Mouse (Mus musculus) thymus, postnatal 4 days (tissue): ENCODE measurements around the gene F2.

ENCODE experiments used
- DNase-seq: peaks from one replicate; pipeline ENCODE4 v3.0.0; 2021

F2 gene

DNA sequence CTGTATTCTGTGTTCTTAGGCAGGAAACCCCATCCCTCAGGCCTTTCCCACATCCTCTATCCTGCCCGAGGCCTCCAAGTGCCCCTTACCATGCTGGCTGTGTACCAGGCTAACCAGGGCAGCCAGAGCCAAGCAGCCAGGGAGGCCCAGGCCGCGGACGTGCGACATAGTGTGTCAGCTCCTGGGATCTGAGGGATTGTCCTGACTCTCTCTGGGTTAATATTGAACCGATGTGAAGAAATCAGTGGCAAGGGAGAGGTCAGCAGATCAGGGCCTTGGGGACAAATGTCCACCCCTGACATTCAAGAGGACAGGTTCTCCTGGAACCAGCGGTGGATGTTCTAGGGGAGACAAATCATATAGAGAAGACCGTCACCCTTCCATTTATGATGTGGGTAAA is at the start of gene F2:
Gene F2, minus strand, starts transcription at position 186 of the 400 bp plus-strand sequence.
- peak; percentile 26 for DNase-seq

DNA sequence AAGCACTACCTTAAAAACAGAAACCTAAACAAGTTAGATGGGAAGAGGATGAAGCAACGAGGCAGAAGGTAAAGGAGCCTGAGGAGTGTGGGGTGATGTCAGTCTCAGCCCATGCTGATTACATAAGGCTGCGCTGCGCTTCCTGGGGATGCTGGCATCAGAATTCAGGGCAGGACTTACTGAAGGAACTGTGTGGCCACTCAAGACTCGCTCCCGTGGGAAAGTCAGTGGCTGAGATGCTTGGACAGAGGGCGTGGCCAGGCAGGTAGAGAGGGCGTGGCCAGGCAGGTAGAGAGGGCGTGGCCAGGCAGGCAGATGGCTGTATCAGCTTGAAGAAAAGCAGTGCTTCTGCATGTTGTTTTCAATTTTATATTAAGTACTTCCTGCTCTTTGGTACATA is 47.7 kb upstream of the F2 start:
- no peak for DNase-seq

DNA sequence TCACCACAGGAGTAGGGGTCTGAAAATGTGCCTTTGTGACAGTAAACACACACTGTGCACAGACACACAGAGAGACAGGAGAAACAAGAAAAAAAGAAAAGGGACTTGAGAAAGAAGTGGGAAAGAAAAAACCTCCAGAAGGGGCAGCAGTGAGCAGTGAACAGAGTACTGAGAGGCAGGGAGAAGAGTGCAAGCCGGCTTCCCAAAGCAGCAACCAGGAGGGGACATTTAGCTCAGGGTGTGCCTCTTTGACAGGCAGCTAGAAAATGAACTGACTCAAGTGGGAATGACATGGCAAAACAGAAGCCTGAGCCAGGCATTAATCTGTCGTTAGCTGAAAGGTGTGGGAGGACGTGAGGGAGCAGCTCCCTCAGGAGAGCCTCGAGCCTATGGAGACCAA is 46.6 kb upstream of the F2 start:
- DNase-seq = peak; percentile 59

DNA sequence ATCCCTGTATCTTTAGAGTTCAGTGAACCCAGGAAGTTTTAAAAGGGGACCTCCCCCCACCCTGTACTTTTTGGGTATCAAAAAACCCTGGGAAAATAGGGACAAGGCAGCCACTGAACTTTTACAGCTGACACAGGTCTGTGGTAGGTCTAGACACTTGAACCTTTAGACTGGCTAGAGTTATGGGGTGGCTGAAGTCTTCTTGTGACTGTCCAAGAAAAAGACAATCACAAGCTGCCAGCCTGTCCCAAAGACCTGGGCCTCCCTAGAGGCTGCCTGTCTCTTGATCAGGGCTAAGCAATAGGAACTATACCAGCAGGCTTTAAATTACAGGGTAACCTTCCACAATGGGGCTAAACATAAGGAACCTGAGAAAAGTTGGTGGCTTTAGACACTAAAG is 40.7 kb upstream of the F2 start:
- DNase-seq = no peak

DNA sequence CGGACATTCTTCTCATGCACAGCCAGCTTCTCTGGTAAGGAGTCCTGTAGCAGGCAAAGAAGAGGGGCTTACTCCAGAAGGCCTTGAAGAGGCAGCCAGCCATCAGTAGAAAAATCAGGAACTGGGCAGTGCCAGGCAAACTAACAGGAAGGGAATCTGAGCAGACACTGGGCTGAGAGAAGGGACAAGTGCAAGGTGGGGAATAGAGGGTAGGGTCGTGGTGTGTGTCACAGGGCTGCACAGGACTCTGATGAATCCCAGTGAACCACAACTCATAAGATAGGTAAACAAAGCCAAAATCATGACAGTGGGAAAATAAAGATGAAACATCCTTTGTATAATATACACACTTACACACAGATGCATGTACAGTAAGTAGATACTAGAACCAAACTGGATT is 40.2 kb upstream of the F2 start:
- DNase-seq = no peak

DNA sequence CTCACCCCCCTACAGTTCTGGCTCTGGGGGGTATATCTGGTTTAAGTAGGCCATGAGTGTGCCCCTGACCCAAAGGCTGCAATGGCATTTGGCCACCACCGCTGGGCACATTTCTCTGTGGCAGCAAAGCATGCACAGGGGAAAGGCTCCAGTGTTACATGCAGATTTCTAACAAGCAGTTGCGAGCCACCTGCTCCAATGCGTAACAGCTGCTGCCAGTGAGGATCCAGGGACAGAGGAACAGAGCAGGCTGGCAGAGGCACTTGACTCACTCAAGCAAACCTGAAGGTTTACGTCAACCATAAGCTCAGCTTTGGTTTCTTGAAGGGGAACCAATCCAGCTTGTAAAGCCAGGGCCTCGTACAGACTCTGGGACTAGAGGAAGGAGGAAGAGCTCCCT is 38.7 kb upstream of the F2 start:
- DNase-seq = no peak

DNA sequence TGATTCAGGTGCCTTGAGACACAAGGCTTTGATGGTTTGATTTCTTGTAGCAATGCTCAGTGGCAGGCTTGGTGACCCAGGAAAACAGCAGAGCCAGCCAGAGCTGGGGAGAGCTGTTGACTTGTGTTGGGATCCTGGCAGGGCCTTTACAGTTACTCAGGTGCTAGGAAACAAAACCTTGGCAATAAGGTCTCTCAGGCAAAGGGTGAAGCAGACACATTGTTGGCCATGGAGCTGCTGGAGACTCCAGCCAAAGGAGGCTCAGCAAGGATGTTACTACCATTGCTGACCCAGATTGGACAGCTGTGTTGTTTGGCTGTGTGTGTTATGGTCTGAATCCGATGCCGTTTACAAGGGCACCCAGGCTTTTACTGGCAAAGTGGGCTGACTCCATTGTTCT is 37.4 kb upstream of the F2 start:
- no peak for DNase-seq

DNA sequence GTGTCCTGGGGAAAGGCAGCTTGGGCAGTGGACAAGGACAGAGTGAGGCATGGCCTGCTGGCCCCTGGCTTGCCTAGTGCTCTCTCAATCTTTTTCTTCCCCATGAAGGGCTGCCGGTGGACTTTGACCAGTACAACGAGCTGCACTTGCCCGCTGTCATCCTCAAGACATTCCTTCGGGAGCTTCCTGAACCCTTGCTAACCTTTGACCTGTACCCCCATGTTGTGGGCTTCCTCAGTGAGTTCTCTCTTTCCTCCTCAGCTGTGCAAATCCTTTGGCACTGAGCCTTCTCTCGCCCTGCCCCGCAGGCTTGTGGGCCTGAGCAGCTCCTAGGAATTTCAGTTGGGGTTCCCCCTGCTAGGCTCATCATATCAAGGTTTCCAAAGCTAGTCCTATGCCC is 33.8 kb upstream of the F2 start:
- DNase-seq = no peak

DNA sequence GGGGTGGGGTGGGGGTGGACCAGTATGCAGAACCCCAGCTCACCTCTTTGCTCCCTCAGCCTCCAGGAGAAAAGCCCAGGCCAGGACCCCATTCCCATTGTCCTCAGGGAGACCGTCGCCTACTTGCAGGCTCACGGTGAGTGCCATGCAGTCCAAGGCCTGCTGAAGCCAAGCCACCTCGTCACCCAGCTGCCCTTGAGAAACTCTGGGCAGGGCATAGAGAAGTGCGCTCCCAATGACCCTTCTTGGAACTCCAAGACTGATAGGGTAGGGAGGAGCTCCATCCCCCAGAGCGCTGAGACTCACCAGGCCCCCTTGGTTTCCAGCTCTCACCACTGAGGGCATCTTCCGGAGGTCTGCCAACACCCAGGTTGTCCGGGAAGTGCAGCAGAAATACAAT is 33.1 kb upstream of the F2 start:
- DNase-seq = no peak

DNA sequence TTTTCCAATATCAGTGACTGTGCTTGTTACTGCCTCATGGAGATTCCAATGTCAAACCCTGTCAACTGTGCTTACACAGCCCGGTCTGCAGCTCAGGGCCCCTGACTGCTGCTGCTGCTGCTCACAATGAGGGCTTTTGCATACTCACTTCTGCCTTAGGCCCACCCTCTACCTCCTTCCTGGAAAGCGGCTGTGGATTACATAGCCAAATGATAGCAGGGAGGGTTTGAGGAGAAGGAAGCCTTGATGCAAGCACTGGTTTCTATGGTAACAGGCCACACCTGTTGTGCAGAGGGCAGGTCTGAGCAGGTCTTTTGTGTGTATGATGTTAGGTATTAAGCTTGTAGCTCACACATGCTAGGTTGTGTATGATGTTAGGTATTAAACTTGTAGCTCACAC is 31.5 kb upstream of the F2 start:
- DNase-seq = no peak

DNA sequence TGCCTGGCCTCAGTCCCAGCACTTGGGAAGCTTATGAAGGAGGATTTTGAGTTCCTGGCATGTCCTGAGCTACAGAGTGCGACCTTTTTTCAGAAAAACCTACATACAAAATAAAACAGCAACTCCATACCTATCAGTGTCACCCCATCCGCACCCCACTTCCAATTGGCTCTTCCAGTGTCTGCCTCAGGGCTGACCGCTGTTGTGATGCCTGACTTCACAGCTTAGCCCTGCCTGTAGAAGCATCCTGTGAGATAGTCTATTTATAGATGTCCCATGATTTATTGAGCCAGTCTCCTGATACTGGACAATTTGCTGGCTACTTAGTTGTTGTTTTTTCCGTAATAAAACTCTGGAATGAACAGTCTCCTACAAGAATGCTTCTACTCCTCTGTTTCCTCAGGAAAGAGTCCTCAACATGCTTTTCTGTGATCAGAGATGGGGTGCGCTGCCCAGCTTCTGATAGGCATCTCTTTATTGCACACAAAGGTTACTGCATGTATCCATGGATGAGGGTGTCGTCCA is 30.2 kb upstream of the F2 start:
- no peak for DNase-seq

DNA sequence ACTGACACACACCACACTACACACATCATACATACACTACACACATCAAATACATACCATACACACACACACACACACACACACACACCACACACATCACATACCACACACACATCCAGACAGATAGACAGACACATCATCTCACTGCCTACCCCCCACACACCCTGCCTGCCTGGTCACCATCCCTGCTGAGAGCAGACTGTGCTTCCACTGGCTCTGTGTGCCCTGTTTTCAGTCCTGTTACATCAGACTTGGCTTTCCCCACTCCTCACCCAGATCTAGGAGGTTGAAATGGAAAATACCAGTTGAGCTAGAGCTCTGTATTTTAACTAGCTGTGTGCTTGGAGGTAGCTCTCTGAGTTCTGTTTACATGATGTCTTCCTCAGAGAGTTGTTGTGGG is 28.6 kb upstream of the F2 start:
- DNase-seq = no peak

DNA sequence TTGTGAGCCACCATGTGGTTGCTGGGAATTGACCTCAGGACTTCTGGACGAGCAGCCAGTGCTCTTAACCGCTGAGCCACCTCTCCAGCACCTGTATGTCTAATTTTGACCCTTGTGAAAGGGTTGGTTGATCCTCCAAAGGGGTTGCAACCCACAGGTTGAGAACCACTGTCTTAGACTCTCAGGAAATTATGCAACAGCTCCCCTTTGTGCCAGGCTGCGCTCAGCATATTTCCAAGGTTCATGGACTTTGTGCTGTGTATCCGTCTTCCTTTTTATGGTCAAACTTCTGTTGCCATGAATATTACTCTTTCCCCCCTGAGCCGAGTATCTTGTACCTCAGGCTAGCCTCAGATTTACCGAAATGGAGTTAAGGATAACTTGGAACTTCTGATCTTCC is 24.8 kb upstream of the F2 start:
- DNase-seq = no peak

DNA sequence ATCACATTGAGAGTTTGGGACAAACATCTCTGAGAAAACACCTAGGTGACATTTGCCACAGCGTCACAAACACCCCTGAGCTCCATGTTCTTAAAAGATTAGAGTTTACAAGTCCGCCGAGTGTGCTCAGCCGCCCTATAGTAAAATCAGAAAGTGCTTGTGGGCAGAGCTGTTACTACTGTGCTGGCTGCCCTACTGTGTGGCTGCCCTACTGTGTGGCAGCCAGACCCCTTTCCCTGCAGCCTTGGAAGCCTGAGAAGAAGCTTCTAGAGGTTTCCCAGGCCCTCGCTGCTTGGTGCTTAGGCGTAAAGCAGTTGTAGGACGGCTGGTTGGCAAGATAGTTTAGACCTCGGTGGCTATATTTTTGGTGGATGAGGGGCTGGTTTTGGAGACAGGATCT is 23.4 kb upstream of the F2 start:
- no peak for DNase-seq

DNA sequence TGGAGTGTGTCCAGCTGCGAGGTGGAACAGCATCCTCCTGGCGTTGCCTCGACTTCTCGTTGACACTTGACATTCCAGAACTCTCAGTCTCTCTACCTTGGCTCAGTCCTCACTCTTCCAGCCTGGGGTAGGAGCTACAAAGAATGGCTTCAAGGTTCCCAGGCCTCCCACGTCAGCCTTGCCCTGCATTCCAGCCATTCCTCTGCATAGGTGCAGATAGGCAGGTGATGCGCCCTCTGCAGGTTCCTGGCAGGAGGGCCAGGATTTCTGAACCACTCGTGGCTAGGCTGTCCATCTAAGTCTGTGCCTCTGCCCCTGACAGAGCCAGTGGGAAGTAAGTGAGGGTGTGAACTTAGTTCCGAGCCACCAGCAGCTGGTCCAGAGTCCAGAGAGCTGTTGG is 20.6 kb upstream of the F2 start:
- peak; percentile 41 for DNase-seq

DNA sequence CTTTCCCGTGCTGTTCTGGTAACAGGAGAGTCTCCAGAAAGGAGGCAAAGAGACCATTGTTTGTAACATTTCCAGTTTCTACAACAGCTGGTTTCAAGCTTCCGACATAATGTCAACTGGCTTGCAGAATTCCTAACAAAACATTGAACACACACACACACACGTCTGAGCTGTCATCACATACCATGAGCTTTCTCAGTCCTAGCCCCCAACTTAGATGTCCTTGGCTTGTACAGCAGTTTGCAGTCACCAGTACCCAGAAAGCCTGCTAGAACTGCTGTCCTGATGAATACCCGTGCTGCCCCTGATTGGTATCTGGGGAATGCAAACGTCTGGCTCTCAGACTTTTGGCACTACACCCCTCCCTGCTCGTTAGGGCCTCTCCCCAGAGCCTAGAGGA is 19.6 kb upstream of the F2 start:
- DNase-seq = no peak

DNA sequence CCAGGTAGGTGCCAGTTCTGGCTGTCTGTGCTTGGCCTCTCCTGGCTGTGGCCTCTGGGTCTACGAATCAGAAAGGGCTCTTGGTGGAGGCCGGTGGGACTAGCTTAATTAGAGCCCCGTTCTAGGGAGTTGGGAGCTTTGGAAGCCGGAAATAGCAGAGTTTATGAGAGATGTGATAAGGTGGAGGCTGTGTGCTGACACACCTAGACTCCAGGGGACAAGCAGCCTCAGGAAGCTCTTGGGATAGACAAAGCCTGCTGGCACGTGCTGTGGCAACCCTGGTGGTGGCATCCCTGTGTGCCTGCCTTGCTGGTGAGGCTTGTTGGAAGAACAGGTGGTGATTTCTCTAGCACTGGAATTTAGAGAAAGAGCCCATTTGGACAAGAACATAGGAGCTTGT is 19.2 kb upstream of the F2 start:
- no peak for DNase-seq

DNA sequence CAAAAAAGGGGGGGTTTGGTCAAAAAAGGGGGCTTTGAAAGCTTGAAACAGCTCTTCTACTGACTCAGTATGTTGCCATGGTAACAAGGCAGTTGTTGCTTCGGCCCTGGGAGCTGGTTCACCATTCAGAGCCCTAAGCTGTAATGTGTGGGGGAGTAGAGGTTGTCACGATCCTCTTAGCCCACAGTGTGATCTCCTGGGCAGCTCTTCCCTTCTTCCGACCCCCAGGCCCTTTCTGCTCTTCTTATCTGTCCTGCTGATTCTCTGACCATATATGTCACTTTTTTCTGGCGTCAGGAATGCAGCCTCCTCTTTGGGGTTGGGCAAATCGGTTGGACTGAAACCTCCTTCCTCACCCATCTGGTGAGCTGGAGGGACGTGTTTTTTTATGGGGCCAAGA is 16.6 kb upstream of the F2 start:
- DNase-seq = no peak

DNA sequence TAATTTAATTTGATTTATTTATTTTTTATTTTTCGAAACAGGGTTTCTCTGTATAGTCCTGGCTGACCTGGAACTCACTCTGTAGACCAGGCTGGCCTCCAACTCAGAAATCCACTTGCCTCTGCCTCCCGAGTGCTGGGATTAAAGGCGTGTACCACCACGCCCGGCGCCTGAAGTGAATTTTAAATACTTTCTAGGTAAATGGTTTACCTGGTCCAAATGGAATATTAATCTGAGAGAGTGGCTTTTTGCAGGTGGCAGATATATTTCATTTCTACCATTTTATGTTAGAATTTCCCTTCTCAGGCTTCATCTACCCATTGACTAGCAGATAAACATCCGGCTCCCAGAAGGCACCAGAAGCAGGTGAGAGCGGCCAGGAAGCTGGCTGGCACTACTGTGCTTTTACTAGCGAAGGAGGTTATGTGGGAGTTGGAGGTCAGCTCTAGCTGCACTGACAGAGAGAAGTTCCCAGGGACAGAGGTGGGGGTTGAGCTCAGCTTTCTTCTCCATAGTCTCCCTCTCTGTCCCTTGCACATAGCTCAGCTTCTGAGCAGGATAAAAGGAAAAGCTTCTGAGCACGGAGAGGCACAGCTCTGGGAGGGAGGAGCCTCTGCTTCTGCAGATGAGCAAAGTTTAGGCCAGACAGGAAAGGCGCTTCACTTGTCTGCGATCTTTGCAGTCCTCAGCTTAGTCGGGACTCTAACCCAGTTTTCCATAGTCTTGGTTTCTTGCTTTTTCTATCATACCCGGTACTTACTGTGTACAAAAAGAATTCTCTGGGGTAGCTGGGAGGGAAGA is 15.4 kb upstream of the F2 start:
- no peak for DNase-seq

DNA sequence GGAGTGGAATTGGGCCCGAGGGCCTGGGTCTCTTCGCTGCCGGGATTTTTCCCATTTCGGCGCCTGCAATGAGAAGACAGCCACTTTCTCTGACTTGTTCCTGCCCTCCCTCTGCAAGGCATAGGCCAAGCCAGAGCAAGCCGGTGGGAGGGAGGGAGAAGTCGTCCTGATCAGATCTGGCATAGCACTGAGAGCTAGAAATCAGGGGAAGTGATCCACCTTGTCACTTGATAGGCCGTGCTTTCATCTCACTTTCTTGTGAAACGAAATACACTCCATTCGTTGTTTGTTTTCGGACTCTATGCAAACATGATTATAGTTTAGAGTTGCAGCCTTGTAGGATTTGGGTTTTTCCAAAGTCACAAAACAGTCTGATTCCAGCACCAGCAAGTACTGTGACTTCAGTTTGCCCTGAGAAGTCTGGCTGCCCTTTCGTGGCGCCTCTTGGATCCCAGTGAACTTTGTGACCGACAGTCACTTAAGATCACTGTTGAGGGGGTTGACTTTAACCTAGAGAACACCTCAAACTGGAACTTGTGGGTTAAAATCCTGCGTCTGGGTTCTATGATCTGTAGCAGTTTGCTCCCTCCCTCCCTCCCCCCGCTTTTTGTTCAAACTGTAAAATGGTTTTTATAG is 14.3 kb upstream of the F2 start:
- DNase-seq = no peak

DNA sequence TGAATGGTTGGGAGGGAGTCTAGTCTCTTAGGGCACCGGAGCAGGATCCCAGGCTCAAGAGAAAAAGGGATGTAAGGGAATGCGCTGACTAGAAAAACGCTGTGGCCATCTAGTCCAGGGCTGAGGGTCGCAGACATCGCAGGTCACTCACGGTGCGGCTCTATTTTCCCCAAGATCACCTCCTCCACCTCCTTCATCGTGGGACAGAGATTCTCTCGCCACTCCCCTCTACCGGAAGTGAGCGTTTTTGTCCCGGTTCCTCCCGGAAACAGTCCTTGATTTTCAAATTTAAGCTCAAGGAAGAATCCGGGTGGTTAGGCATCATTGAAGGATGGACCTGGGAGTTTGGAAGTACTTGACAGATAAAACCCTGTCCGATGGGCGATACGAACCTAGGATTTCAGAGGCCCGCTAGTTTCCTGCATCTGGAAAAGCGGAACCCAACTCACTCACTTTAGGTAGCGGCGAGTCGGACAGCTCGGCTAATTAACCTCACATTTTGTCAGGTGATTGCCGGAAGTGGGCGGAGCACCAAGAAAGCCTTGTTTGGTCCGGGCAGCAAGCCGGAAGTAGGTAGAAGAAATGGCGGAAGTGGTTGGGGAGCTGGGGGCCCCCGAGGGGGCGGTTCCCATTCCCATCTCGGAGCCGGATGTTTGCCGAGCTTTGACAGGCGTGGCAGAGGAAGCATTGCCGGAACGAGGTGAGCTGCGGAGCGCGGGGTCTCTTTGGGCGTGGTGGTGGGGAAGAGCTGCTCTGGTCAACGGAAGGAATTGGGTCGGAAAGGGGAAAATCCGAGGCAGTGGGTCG is 13.5 kb upstream of the F2 start, which contains the start of the genes Zfp408 and Arhgap1:
Gene Zfp408, minus strand, starts transcription at position 239 of the 807 bp plus-strand sequence.
Gene Arhgap1, plus strand, starts transcription at position 308 of the 807 bp plus-strand sequence.
- DNase-seq = peak; percentile 96

DNA sequence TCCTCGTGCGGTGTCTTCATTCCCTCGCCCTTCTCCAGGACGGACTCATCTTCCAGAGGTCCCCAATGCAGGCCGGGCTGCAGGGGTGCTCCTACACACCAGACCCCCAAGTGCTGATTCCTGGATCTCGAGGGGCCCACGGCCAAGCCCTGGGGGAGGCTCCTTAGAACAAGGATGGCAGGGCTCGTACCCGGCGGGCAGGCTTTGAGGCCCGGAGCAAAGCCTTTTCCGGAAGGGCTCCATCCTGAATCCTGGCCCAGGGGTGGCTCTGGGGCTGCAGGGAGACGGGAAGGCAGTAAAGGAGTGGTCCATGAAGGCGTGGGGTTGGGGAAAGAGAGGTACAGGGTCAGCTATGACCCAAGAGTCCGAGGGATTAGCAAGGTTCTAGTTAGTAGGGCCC is 12.9 kb upstream of the F2 start:
- DNase-seq = peak; percentile 53

DNA sequence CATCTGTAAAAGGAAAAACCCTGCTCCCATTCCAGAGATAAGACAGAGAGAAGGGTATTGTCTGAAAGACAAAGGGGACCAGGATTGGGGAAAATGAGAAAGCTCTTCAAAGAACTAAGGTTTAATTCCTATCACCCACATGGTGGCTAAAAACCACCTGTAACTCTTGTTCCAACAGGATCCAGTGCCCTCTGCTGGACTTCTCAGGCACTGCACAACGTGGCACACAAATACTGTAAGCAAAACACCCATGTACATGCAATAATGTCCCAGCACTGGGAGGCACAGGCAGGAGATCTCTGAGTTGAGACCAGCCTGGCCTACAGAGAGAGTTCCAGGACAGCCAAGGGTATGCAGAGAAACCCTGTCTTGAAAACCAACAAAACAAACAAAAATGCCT is 10.5 kb upstream of the F2 start:
- peak; percentile 85 for DNase-seq

DNA sequence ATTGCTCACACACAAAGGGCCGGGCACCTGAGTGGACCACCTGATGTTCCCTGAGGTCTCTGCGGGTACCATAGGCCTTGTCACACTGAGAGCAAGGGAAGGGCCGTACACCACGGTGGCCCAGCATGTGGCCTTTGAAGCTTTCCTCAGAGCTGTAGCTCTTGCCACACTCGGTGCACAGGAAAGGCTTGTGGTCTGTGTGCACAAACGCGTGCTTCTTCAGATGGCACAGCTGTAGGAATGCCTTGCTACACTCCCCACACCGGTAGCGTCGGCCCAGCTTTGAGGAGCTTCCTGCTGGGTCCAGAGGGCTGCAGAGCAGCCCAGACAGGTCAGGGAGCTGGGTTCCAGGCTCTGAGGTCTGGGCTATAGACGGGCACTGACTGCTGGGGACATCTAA is 9.6 kb upstream of the F2 start:
- DNase-seq = peak; percentile 74
